Mouse (Mus musculus) neural tube, embryonic 15.5 days (tissue): ENCODE measurements at regions not wholly inside any gene's neighbourhood (a gene's known extent, or its start where the extent isn't known, plus 50 kb on each side); places are given as distances from the start of the nearest gene placed in this dataset.

Source experiments
- ATAC-seq: fragments of 200-750 bp; cut with Nextera tagmentation; 2 replicates; pipeline ENCODE4 v1.8.0; 2017; ENCODE audit warnings: mild to moderate bottlenecking, moderate TSS enrichment, moderate library complexity; ENCODE audit not compliant: low FRiP score
- H3K27ac ChIP-seq: fragments of 300-500 bp; sonication (generic); replicated peaks from 2 replicates; pipeline ENCODE4 v1.5.1; 2015; ENCODE audit warnings: mild to moderate bottlenecking, inconsistent platforms
- H3K27me3 ChIP-seq: fragments of 300-500 bp; sonication (generic); replicated peaks from 2 replicates; pipeline ENCODE4 v1.6.1; 2015; ENCODE audit warnings: inconsistent platforms
- H3K36me3 ChIP-seq: fragments of 300-500 bp; sonication (generic); 2 replicates; pipeline ENCODE4 v1.6.1; 2015; ENCODE audit warnings: inconsistent platforms
- H3K4me1 ChIP-seq: fragments of 300-500 bp; sonication (generic); 2 replicates; pipeline ENCODE4 v1.6.1; 2015; ENCODE audit warnings: inconsistent platforms
- H3K4me2 ChIP-seq: fragments of 300-500 bp; sonication (generic); 2 replicates; pipeline ENCODE4 v1.6.1; 2015; ENCODE audit warnings: inconsistent platforms, mild to moderate bottlenecking, moderate library complexity
- H3K4me3 ChIP-seq: fragments of 300-500 bp; sonication (generic); replicated peaks from 2 replicates; pipeline ENCODE4 v1.5.1; 2015; ENCODE audit warnings: mild to moderate bottlenecking, inconsistent platforms
- H3K9ac ChIP-seq: fragments of 300-500 bp; sonication (generic); replicated peaks from 2 replicates; pipeline ENCODE4 v1.6.1; 2015; ENCODE audit warnings: mild to moderate bottlenecking, inconsistent platforms
- H3K9me3 ChIP-seq: fragments of 300-500 bp; sonication (generic); replicated peaks from 2 replicates; pipeline ENCODE4 v1.6.1; 2016; ENCODE audit warnings: inconsistent platforms
- WGBS: fragments of 180-500 bp; shearing (Covaris S2); methylation state at CpG from one replicate; pipeline ENCODE4 v1.1.7; 2015; ENCODE audit warnings: mixed read lengths; 5-methylcytosine and 5-hydroxymethylcytosine counted together

- Histone ChIP-seq H3K27ac (no peak overlapping the region), H3K4me2 (no peak overlapping the region), H3K36me3 (no peaks in the 10 kb centered on the region), H3K9me3 (no peaks in the 10 kb centered on the region), H3K4me1 (no peaks in the 10 kb centered on the region), H3K4me3 (no peak overlapping the region), H3K27me3 (no peaks in the 10 kb centered on the region), H3K9ac (no peak overlapping the region)
- no peak for ATAC-seq
- 82% methylated on average over 6 of the region's 6 CpGs for WGBS
Observed at GRCm38 (mm10) chr7:69553981-69554380, 804.9 kb upstream of the Arrdc4 start.

GRCm38 (mm10) chr7:69536072-69536471, 787.0 kb upstream of the Arrdc4 start:
- Histone ChIP-seq H3K4me2 (no peak overlapping the region), H3K9ac (no peak overlapping the region), H3K9me3 (no peaks in the 10 kb centered on the region), H3K27ac (peak overlapping the region; percentile 41; the same call in 1 of the 2 replicates), H3K4me1 (0 out of 2 replicates have a peak, but pooled peaks cover 2% of the 10 kb centered on the region), H3K27me3 (no peaks in the 10 kb centered on the region), H3K36me3 (no peaks in the 10 kb centered on the region), H3K4me3 (no peak overlapping the region)
- 40% methylated on average over 1 of the region's 1 CpGs for WGBS
- peak; percentile 92 for ATAC-seq

- no peaks in the 10 kb centered on the region for H3K4me1 ChIP-seq
- 87% methylated on average over 2 of the region's 2 CpGs for WGBS
- ATAC-seq: no peak
- no peaks in the 10 kb centered on the region for H3K36me3 ChIP-seq
- no peaks in the 10 kb centered on the region for H3K9me3 ChIP-seq
- H3K27ac ChIP-seq: no peak overlapping the region
- no peak overlapping the region for H3K9ac ChIP-seq
- no peak overlapping the region for H3K4me3 ChIP-seq
- H3K4me2 ChIP-seq: no peak overlapping the region
- H3K27me3 ChIP-seq: no peaks in the 10 kb centered on the region
Observed at GRCm38 (mm10) chr7:69513966-69514365, 764.9 kb upstream of the Arrdc4 start.

GRCm38 (mm10) chr7:69510389-69510788, 761.3 kb upstream of the Arrdc4 start:
- no peak overlapping the region for H3K4me3 ChIP-seq
- no peak for ATAC-seq
- H3K4me2 ChIP-seq: no peak overlapping the region
- no peaks in the 10 kb centered on the region for H3K36me3 ChIP-seq
- H3K27ac ChIP-seq: no peak overlapping the region
- H3K27me3 ChIP-seq: no peaks in the 10 kb centered on the region
- no peaks in the 10 kb centered on the region for H3K4me1 ChIP-seq
- no peaks in the 10 kb centered on the region for H3K9me3 ChIP-seq
- H3K9ac ChIP-seq: no peak overlapping the region
- 65% methylated on average over 8 of the region's 8 CpGs for WGBS

- H3K27me3 ChIP-seq: peaks cover 11% of the 10 kb centered on the region; the same call in 1 of the 2 replicates
- H3K9me3 ChIP-seq: no peaks in the 10 kb centered on the region
- WGBS: 28% methylated on average over 18 of the region's 18 CpGs
- H3K9ac ChIP-seq: no peak overlapping the region
- peak overlapping the region; percentile 23 for H3K4me3 ChIP-seq
- H3K4me2 ChIP-seq: peak overlapping the region; percentile 52
- ATAC-seq: no peak
- H3K27ac ChIP-seq: no peak overlapping the region
- no peaks in the 10 kb centered on the region for H3K36me3 ChIP-seq
- H3K4me1 ChIP-seq: peaks cover 8% of the 10 kb centered on the region; the same call in 1 of the 2 replicates
Observed at GRCm38 (mm10) chr7:69493062-69493930, 744.3 kb upstream of the Arrdc4 start.

- Histone ChIP-seq H3K27ac (no peak overlapping the region), H3K27me3 (peaks cover 13% of the 10 kb centered on the region; the same call in 1 of the 2 replicates), H3K4me1 (peaks cover 8% of the 10 kb centered on the region; the same call in 1 of the 2 replicates), H3K9me3 (no peaks in the 10 kb centered on the region), H3K4me2 (peak overlapping the region; percentile 43), H3K4me3 (no peak overlapping the region), H3K36me3 (no peaks in the 10 kb centered on the region), H3K9ac (no peak overlapping the region)
- 30% methylated on average over 16 of the region's 16 CpGs for WGBS
- ATAC-seq: peak; percentile 76; the same call in 1 of the 2 replicates
Observed at GRCm38 (mm10) chr7:69490566-69491466, 741.8 kb upstream of the Arrdc4 start.

- no peak overlapping the region for H3K27ac ChIP-seq
- no peaks in the 10 kb centered on the region for H3K36me3 ChIP-seq
- H3K4me1 ChIP-seq: peaks cover 8% of the 10 kb centered on the region; the same call in 1 of the 2 replicates
- ATAC-seq: no peak
- H3K27me3 ChIP-seq: peaks cover 6% of the 10 kb centered on the region; the same call in 1 of the 2 replicates
- no peak overlapping the region for H3K9ac ChIP-seq
- no peak overlapping the region for H3K4me2 ChIP-seq
- WGBS: 75% methylated on average over 6 of the region's 6 CpGs
- H3K4me3 ChIP-seq: no peak overlapping the region
- no peaks in the 10 kb centered on the region for H3K9me3 ChIP-seq
Observed at GRCm38 (mm10) chr7:69488630-69489029, 739.6 kb upstream of the Arrdc4 start.

GRCm38 (mm10) chr7:69487111-69487510, 738.1 kb upstream of the Arrdc4 start:
- Histone ChIP-seq H3K36me3 (no peaks in the 10 kb centered on the region), H3K4me1 (no peaks in the 10 kb centered on the region), H3K4me2 (no peak overlapping the region), H3K9me3 (no peaks in the 10 kb centered on the region), H3K9ac (no peak overlapping the region), H3K27ac (no peak overlapping the region), H3K4me3 (no peak overlapping the region), H3K27me3 (peaks cover 6% of the 10 kb centered on the region; the same call in 1 of the 2 replicates)
- ATAC-seq: no peak
- WGBS: 70% methylated on average over 3 of the region's 3 CpGs

GRCm38 (mm10) chr7:69484552-69484951, 735.5 kb upstream of the Arrdc4 start:
- Histone ChIP-seq H3K4me2 (no peak overlapping the region), H3K9ac (no peak overlapping the region), H3K27ac (no peak overlapping the region), H3K4me1 (no peaks in the 10 kb centered on the region), H3K9me3 (no peaks in the 10 kb centered on the region), H3K4me3 (no peak overlapping the region), H3K27me3 (0 out of 2 replicates have a peak, but pooled peaks cover 2% of the 10 kb centered on the region), H3K36me3 (no peaks in the 10 kb centered on the region)
- 87% methylated on average over 4 of the region's 4 CpGs for WGBS
- no peak for ATAC-seq
